Mouse (Mus musculus) megakaryocyte, embryonic 14.5 days (primary cell): ENCODE measurements around the gene Pmm1.

ENCODE experiments used
- FLI1 ChIP-seq: IDR thresholded peaks from 2 replicates; pipeline ENCODE4 v1.6.1; 2012; ENCODE audit warnings: low read length, inconsistent platforms, mixed read lengths
- GATA1 ChIP-seq: IDR thresholded peaks from 3 replicates; pipeline ENCODE4 v1.6.1; 2012; ENCODE audit warnings: mixed read lengths, low read length, inconsistent platforms, borderline replicate concordance

- TF ChIP-seq FLI1 (no peak), GATA1 (no peak)
These were observed 3.1 kb downstream of the Pmm1 start for GRCm38 (mm10) chr15:81957598-81957997.
